Mouse (Mus musculus): Measurements from ENCODE around the gene Cmss1. TPM values are rescaled to one million over a fixed set of nuclear protein-coding genes. Genes with fewer than 3 reads are reported as not detected.

Cmss1 gene
- polyA plus RNA-seq, 1 experiment: 9.0 TPM

DNA sequence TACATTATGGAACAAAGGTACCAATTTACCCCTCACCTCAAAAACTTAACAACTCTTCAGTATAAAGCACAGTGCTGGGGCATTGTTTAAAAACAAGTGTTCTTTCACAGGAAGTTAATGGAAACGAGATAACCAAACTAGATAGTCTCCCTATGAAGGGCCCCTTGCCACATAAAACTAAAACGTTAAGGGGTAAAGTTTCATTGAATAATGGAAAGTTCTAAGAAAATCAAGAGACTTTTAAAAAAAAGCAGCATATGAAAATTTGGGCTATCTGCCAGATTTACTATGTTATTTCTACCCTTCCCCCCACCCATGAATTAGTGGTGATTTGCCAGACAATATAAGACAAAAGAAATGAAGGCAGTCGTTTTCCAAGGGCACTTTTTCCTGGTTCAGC lies 21.5 kb downstream of the Cmss1 start:
- Histone ChIP-seq H3K4me1 (ENCODE audit: control insufficient read depth, insufficient read depth, low read length) (no peaks in the 10 kb centered on the region), H3K27ac (ENCODE audit: insufficient read depth, low read length) (no peak overlapping the region), H3K4me3 (ENCODE audit: insufficient read depth, low read length) (no peak overlapping the region)
- TF ChIP-seq POLR2A (IDR thresholded peaks at IDR 0.05; ENCODE audit: low read depth, low read length) (no peak), CTCF (IDR thresholded peaks at IDR 0.05; ENCODE audit: borderline replicate concordance, insufficient read depth, low read length) (no peak)

DNA sequence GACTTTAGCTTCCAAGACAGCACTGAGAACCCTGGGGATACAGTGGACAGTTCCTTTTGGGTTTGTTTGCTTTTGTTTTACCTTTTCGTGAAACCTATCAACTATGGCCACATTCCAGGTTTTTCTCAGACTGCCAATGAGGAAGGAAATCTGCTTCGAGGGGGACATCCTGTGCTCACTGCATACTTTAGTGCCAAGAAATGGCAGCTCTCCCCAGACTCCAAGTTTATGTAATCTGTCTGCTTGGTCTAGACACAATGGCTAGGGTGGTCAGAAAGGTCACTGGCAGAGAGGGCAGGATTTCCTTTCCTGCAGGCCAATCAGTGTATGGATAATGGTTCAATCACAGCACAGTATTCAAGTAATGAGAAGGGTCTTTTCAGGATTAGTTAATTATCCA lies 24.7 kb downstream of the Cmss1 start:
- TF ChIP-seq CTCF (IDR thresholded peaks at IDR 0.05; ENCODE audit: borderline replicate concordance, insufficient read depth, low read length): no peak
- TF ChIP-seq POLR2A (IDR thresholded peaks at IDR 0.05; ENCODE audit: low read depth, low read length): no peak
- Histone ChIP-seq H3K4me1 (ENCODE audit: control insufficient read depth, insufficient read depth, low read length) (no peaks in the 10 kb centered on the region), H3K4me3 (ENCODE audit: insufficient read depth, low read length) (no peak overlapping the region), H3K27ac (ENCODE audit: insufficient read depth, low read length) (no peak overlapping the region)

DNA sequence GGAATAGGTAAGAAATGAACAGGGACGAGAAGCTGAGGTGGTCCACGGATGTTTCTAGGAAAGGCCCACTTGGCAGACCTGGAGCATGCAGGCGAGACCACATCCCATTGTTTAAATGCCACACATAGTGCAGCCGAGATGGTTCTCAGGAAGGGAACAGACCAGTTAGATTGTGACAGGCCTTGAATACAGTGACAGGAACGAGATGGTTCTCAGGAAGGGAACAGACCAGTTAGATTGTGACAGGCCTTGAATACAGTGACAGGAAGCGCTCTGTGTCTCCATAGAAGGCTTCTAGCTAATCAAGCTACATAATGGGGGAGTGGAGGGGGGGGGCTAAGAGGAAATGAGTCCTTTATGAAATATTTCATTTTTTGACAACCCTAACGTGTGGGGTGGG lies 26.6 kb downstream of the Cmss1 start:
- no peak for TF ChIP-seq POLR2A (IDR thresholded peaks at IDR 0.05; ENCODE audit: low read depth, low read length)
- TF ChIP-seq CTCF (IDR thresholded peaks at IDR 0.05; ENCODE audit: borderline replicate concordance, insufficient read depth, low read length): no peak
- no peak overlapping the region for H3K4me3 ChIP-seq (ENCODE audit: insufficient read depth, low read length)
- no peak overlapping the region for H3K27ac ChIP-seq (ENCODE audit: insufficient read depth, low read length)
- H3K4me1 ChIP-seq (ENCODE audit: control insufficient read depth, insufficient read depth, low read length): no peaks in the 10 kb centered on the region

DNA sequence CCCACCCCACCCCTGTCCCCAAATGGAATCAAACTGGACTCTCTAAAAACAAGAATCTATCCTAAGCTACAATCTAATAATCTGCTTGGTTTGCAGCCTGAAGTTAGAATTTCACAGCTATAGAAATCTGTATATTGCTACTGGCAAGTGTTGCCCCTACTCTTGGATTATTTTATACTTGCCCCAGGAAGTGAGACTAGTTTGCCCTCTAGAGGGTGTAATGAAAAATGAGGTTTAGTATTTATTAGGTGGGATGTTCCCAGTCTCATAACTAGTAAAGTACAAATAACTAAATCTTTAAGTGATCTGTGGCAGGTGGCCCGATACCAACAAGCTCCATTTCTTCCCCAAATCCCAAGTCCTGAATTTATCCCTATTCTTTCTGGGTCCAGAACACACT lies 29.1 kb downstream of the Cmss1 start:
- H3K4me3 ChIP-seq (ENCODE audit: insufficient read depth, low read length): no peak overlapping the region
- H3K4me1 ChIP-seq (ENCODE audit: control insufficient read depth, insufficient read depth, low read length): no peaks in the 10 kb centered on the region; the same call in 1 of the 2 replicates
- H3K27ac ChIP-seq (ENCODE audit: insufficient read depth, low read length): no peak overlapping the region
- TF ChIP-seq POLR2A (IDR thresholded peaks at IDR 0.05; ENCODE audit: low read depth, low read length) (no peak), CTCF (IDR thresholded peaks at IDR 0.05; ENCODE audit: borderline replicate concordance, insufficient read depth, low read length) (no peak)

DNA sequence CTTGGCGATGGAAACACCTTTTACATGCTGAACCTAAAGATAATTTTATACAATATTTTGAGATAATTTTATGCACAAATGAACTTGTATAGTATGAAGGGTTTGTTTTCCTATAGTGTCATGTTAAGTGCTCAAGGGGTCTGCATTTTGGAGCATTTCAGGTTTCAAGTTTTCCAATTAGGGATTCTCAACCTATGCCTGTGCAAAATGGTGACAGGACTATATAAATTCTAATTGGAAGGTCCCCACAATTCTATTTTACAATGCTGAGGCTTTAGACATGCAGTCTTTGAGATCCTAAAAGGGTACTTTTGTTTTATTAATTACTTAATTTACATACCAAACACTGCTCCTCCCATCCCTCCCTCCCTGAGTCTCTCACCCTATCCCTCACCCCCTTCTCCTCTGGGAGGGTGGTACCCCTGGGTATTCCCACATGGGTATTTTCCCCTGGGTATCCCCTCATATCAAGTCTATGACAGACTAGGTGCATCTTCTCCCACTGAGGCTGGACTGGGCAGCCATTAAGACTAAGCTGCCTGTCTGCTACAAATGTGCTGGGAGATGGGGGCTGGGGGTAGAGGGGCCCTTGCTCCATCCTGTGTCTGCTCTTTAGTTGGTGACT lies 30.8 kb downstream of the Cmss1 start:
- Histone ChIP-seq H3K27ac (ENCODE audit: insufficient read depth, low read length) (no peak overlapping the region), H3K4me1 (ENCODE audit: control insufficient read depth, insufficient read depth, low read length) (peaks cover 8% of the 10 kb centered on the region), H3K4me3 (ENCODE audit: insufficient read depth, low read length) (no peak overlapping the region)
- no peak for TF ChIP-seq POLR2A (IDR thresholded peaks at IDR 0.05; ENCODE audit: low read depth, low read length)
- no peak for TF ChIP-seq CTCF (IDR thresholded peaks at IDR 0.05; ENCODE audit: borderline replicate concordance, insufficient read depth, low read length)

DNA sequence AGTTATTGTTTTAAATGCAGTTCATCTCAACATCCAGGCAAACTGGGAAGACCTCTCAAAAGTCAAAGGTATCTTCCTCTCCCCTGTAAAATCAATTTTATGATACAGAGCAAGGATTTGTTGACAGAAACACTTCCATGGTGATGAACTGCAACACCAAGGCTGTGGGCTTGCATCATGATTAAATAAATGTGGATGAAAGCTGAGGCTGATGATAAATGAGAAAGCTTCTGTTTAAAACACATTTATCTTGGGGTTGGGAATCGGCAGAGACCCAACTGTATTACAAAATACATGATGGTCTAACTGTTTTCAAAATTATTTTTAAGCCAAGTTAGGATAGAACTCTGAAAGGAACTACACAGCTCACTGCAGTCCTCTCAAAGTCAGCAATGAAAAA lies 32.8 kb downstream of the Cmss1 start:
- Histone ChIP-seq H3K4me3 (ENCODE audit: insufficient read depth, low read length) (no peak overlapping the region), H3K27ac (ENCODE audit: insufficient read depth, low read length) (peak overlapping the region; percentile 10; the same call in 1 of the 2 replicates), H3K4me1 (ENCODE audit: control insufficient read depth, insufficient read depth, low read length) (peaks cover 9% of the 10 kb centered on the region)
- TF ChIP-seq CTCF (IDR thresholded peaks at IDR 0.05; ENCODE audit: borderline replicate concordance, insufficient read depth, low read length) (no peak), POLR2A (IDR thresholded peaks at IDR 0.05; ENCODE audit: low read depth, low read length) (no peak)

DNA sequence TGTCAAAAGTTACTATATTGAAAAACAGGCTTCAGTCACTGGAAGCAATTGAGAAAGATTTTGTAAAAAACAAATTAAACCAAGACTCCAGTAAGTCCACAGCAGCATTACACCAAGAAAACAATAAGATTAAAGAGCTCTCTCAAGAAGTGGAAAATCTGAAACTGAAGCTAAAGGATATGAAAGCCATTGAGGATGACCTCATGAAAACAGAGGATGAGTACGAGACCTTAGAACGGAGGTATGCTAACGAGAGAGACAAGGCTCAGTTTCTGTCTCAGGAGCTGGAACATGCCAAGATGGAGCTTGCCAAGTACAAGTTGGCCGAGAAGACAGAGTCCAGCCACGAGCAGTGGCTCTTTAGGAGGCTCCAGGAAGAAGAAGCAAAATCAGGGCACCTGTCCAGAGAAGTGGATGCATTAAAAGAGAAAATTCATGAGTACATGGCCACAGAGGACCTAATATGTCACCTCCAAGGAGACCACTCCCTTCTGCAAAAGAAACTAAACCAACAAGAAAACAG lies 35.8 kb downstream of the Cmss1 start:
- TF ChIP-seq CTCF (IDR thresholded peaks at IDR 0.05; ENCODE audit: borderline replicate concordance, insufficient read depth, low read length) (no peak), POLR2A (IDR thresholded peaks at IDR 0.05; ENCODE audit: low read depth, low read length) (no peak)
- H3K4me3 ChIP-seq (ENCODE audit: insufficient read depth, low read length): no peak overlapping the region
- no peak overlapping the region for H3K27ac ChIP-seq (ENCODE audit: insufficient read depth, low read length)
- H3K4me1 ChIP-seq (ENCODE audit: control insufficient read depth, insufficient read depth, low read length): peaks cover 14% of the 10 kb centered on the region

DNA sequence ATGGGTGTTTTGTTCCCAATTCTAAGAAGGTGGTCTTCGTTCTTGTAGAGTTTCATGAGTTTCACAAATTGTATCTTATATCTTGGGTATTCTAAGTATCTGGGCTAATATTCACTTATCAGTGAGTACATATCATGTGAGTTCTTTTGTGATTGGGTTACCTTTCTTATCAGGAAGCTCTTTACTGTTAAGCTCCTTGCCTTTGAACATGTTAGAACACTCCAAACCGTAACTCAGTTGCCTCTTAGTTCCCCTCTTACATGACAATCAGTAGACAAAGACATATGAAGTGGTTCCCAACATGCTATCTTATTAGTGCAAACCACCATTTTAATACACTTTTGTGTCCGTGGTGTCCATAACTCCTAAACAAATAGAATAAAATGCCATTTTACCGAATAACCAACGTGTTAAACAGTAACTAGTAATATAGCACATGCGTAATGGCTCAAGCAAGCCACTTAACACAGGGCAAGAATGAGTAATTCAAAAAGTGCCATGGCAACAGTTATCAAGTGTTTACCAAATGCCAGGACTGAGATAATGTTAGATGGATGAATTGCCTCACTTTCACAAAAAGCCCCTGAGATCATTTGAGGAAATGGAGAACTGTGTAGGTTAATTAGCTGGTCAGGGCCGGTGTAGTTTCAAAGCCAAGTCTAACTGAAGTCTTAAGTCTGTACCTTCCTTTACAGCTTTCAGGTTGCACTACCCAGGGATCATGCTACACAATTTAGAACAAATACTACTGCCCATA lies 37.8 kb downstream of the Cmss1 start:
- no peak for TF ChIP-seq POLR2A (IDR thresholded peaks at IDR 0.05; ENCODE audit: low read depth, low read length)
- TF ChIP-seq CTCF (IDR thresholded peaks at IDR 0.05; ENCODE audit: borderline replicate concordance, insufficient read depth, low read length): no peak
- Histone ChIP-seq H3K27ac (ENCODE audit: insufficient read depth, low read length) (no peak overlapping the region), H3K4me3 (ENCODE audit: insufficient read depth, low read length) (no peak overlapping the region), H3K4me1 (ENCODE audit: control insufficient read depth, insufficient read depth, low read length) (peaks cover 15% of the 10 kb centered on the region)

DNA sequence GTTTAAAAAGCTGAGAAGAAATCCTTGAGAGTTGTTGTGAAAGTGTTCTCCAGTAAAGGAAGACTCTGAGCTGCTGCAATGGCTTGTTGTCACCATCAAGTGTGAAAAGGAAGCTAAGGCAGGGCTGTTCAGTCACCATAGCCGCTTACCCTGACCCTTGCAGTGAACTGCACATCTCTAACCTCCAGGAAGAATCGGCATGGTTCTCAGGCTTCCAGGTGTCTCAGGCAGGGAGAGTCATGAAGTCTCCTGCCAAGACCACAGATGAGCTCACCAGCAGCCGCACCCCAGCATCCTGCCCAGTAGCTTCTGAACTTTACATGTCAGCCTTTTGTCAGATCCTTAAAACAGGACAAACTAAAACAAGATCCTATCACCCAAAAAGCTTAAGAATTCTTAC lies 40.4 kb downstream of the Cmss1 start:
- Histone ChIP-seq H3K27ac (ENCODE audit: insufficient read depth, low read length) (no peak overlapping the region), H3K4me1 (ENCODE audit: control insufficient read depth, insufficient read depth, low read length) (peaks cover 20% of the 10 kb centered on the region), H3K4me3 (ENCODE audit: insufficient read depth, low read length) (no peak overlapping the region)
- no peak for TF ChIP-seq CTCF (IDR thresholded peaks at IDR 0.05; ENCODE audit: borderline replicate concordance, insufficient read depth, low read length)
- TF ChIP-seq POLR2A (IDR thresholded peaks at IDR 0.05; ENCODE audit: low read depth, low read length): no peak

DNA sequence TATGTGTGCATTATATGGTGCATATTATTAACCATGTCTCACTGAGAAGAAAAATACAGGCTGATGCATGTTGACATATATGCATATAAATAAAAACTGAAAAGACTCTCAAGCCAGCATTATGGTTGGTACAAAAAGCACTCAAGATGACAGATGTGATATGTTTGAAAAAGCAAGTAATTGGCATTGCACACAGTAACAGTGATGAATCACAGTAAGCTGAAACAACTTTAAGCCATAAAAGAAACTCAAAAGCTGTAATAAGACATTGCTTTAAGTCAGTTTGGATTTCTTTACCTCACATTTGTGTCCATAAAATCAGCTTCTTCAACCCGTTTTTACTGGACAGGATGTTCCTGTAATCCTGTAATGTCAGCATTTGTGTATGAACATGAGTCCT lies 41.9 kb downstream of the Cmss1 start:
- H3K4me3 ChIP-seq (ENCODE audit: insufficient read depth, low read length): no peak overlapping the region
- no peak for TF ChIP-seq CTCF (IDR thresholded peaks at IDR 0.05; ENCODE audit: borderline replicate concordance, insufficient read depth, low read length)
- no peak for TF ChIP-seq POLR2A (IDR thresholded peaks at IDR 0.05; ENCODE audit: low read depth, low read length)

More for the DNA sequence above, 41.9 kb downstream of the Cmss1 start:
- peak overlapping the region; percentile 30; the same call in 1 of the 2 replicates for H3K27ac ChIP-seq (ENCODE audit: insufficient read depth, low read length)
- H3K4me1 ChIP-seq (ENCODE audit: control insufficient read depth, insufficient read depth, low read length): peaks cover 18% of the 10 kb centered on the region

All from embryonic fibroblast, embryonic 13.5 days (primary cell).